Mouse (Mus musculus): ENCODE data around the gene Rab11a. TPM values are rescaled to one million over a fixed set of nuclear protein-coding genes. Genes with fewer than 3 reads are reported as not detected.

Gene Rab11a
- polyA plus RNA-seq, 1 experiment from 2014 or later: 292 TPM

GRCm38 (mm10) chr9:64774883-64775282, 37.3 kb upstream of the Rab11a start:
- Histone ChIP-seq H3K4me1 (ENCODE audit: control insufficient read depth, insufficient read depth, low read length) (peaks cover 5% of the 10 kb centered on the region), H3K27ac (ENCODE audit: low read depth, low read length) (peak overlapping the region; percentile 63; the same call in 1 of the 2 replicates)
- no peak for ATAC-seq (ENCODE audit: insufficient read depth, low FRiP score, low TSS enrichment)

GRCm38 (mm10) chr9:64774411-64774811, 36.9 kb upstream of the Rab11a start:
- WGBS: 28% methylated on average over 5 of the region's 5 CpGs
- H3K27ac ChIP-seq (ENCODE audit: low read depth, low read length): peak overlapping the region; percentile 63; the same call in 1 of the 2 replicates
- no peak overlapping the region for H3K4me2 ChIP-seq (ENCODE audit: low read depth)
- H3K27me3 ChIP-seq (ENCODE audit: control insufficient read depth, insufficient read depth, low read length): no peaks in the 10 kb centered on the region
- no peak overlapping the region for H3K9ac ChIP-seq (ENCODE audit: low read length)
- no peaks in the 10 kb centered on the region for H3K9me3 ChIP-seq (ENCODE audit: control insufficient read depth, low read length)
- no peaks in the 10 kb centered on the region for H3K36me3 ChIP-seq (ENCODE audit: control insufficient read depth, insufficient read depth, low read length)
- ATAC-seq (ENCODE audit: insufficient read depth, low FRiP score, low TSS enrichment) (peak; percentile 41; the same call in 1 of the 2 replicates), DNase-seq (ENCODE audit: low spot score) (peak; percentile 42)
- H3K4me1 ChIP-seq (ENCODE audit: control insufficient read depth, insufficient read depth, low read length): peaks cover 5% of the 10 kb centered on the region
- H3K4me3 ChIP-seq (ENCODE audit: low read depth, low read length): no peak overlapping the region

More at GRCm38 (mm10) chr9:64774883-64775282, 37.3 kb upstream of the Rab11a start:
- WGBS: 79% methylated on average over 2 of the region's 2 CpGs
- DNase-seq (ENCODE audit: low spot score): no peak
- H3K4me2 ChIP-seq (ENCODE audit: low read depth): no peak overlapping the region
- H3K9me3 ChIP-seq (ENCODE audit: control insufficient read depth, low read length): no peaks in the 10 kb centered on the region
- H3K36me3 ChIP-seq (ENCODE audit: control insufficient read depth, insufficient read depth, low read length): no peaks in the 10 kb centered on the region
- no peak overlapping the region for H3K4me3 ChIP-seq (ENCODE audit: low read depth, low read length)
- H3K27me3 ChIP-seq (ENCODE audit: control insufficient read depth, insufficient read depth, low read length): no peaks in the 10 kb centered on the region
- H3K9ac ChIP-seq (ENCODE audit: low read length): no peak overlapping the region

GRCm38 (mm10) chr9:64773936-64774335, 36.4 kb upstream of the Rab11a start:
- no peak for ATAC-seq (ENCODE audit: insufficient read depth, low FRiP score, low TSS enrichment)
- WGBS: 67% methylated on average over 4 of the region's 4 CpGs
- Histone ChIP-seq H3K36me3 (ENCODE audit: control insufficient read depth, insufficient read depth, low read length) (no peaks in the 10 kb centered on the region), H3K27me3 (ENCODE audit: control insufficient read depth, insufficient read depth, low read length) (no peaks in the 10 kb centered on the region), H3K4me3 (ENCODE audit: low read depth, low read length) (no peak overlapping the region), H3K27ac (ENCODE audit: low read depth, low read length) (peak overlapping the region; percentile 63; the same call in 1 of the 2 replicates), H3K9me3 (ENCODE audit: control insufficient read depth, low read length) (no peaks in the 10 kb centered on the region), H3K4me2 (ENCODE audit: low read depth) (no peak overlapping the region), H3K9ac (ENCODE audit: low read length) (no peak overlapping the region), H3K4me1 (ENCODE audit: control insufficient read depth, insufficient read depth, low read length) (peaks cover 5% of the 10 kb centered on the region)
- no peak for DNase-seq (ENCODE audit: low spot score)

- DNase-seq (ENCODE audit: low spot score) (no peak), ATAC-seq (ENCODE audit: insufficient read depth, low FRiP score, low TSS enrichment) (no peak)
- Histone ChIP-seq H3K4me2 (ENCODE audit: low read depth) (no peak overlapping the region), H3K27me3 (ENCODE audit: control insufficient read depth, insufficient read depth, low read length) (no peaks in the 10 kb centered on the region), H3K4me1 (ENCODE audit: control insufficient read depth, insufficient read depth, low read length) (peaks cover 5% of the 10 kb centered on the region), H3K4me3 (ENCODE audit: low read depth, low read length) (no peak overlapping the region), H3K27ac (ENCODE audit: low read depth, low read length) (no peak overlapping the region), H3K36me3 (ENCODE audit: control insufficient read depth, insufficient read depth, low read length) (no peaks in the 10 kb centered on the region), H3K9ac (ENCODE audit: low read length) (no peak overlapping the region), H3K9me3 (ENCODE audit: control insufficient read depth, low read length) (no peaks in the 10 kb centered on the region)
- 73% methylated on average over 8 of the region's 8 CpGs for WGBS
These were observed 35.7 kb upstream of the Rab11a start for GRCm38 (mm10) chr9:64773254-64773653.

- DNase-seq (ENCODE audit: low spot score) (no peak), ATAC-seq (ENCODE audit: insufficient read depth, low FRiP score, low TSS enrichment) (no peak)
- Histone ChIP-seq H3K4me2 (ENCODE audit: low read depth) (no peak overlapping the region), H3K27ac (ENCODE audit: low read depth, low read length) (no peak overlapping the region), H3K4me1 (ENCODE audit: control insufficient read depth, insufficient read depth, low read length) (peaks cover 5% of the 10 kb centered on the region), H3K36me3 (ENCODE audit: control insufficient read depth, insufficient read depth, low read length) (no peaks in the 10 kb centered on the region), H3K9ac (ENCODE audit: low read length) (no peak overlapping the region), H3K4me3 (ENCODE audit: low read depth, low read length) (no peak overlapping the region), H3K27me3 (ENCODE audit: control insufficient read depth, insufficient read depth, low read length) (no peaks in the 10 kb centered on the region), H3K9me3 (ENCODE audit: control insufficient read depth, low read length) (no peaks in the 10 kb centered on the region)
- WGBS: 63% methylated on average over 5 of the region's 5 CpGs
These were observed 33.7 kb upstream of the Rab11a start for GRCm38 (mm10) chr9:64771236-64771635.

- no peak overlapping the region for H3K27ac ChIP-seq (ENCODE audit: low read depth, low read length)
- peaks cover 5% of the 10 kb centered on the region for H3K4me1 ChIP-seq (ENCODE audit: control insufficient read depth, insufficient read depth, low read length)
- H3K4me3 ChIP-seq (ENCODE audit: low read depth, low read length): no peak overlapping the region
- no peak for ATAC-seq (ENCODE audit: insufficient read depth, low FRiP score, low TSS enrichment)
- no peaks in the 10 kb centered on the region for H3K9me3 ChIP-seq (ENCODE audit: control insufficient read depth, low read length)
- 92% methylated on average over 5 of the region's 5 CpGs for WGBS
- no peaks in the 10 kb centered on the region for H3K27me3 ChIP-seq (ENCODE audit: control insufficient read depth, insufficient read depth, low read length)
- DNase-seq (ENCODE audit: low spot score): no peak
- no peaks in the 10 kb centered on the region for H3K36me3 ChIP-seq (ENCODE audit: control insufficient read depth, insufficient read depth, low read length)
- no peak overlapping the region for H3K9ac ChIP-seq (ENCODE audit: low read length)
- no peak overlapping the region for H3K4me2 ChIP-seq (ENCODE audit: low read depth)
These were observed 32.9 kb upstream of the Rab11a start for GRCm38 (mm10) chr9:64770411-64770849.

- WGBS: 92% methylated on average over 6 of the region's 6 CpGs
These were observed 32.4 kb upstream of the Rab11a start for GRCm38 (mm10) chr9:64769911-64770310.

GRCm38 (mm10) chr9:64769066-64769695, 31.6 kb upstream of the Rab11a start:
- DNase-seq (ENCODE audit: low spot score) (peak; percentile 35), ATAC-seq (ENCODE audit: insufficient read depth, low FRiP score, low TSS enrichment) (no peak)
- WGBS: 52% methylated on average over 9 of the region's 9 CpGs
- H3K9ac ChIP-seq (ENCODE audit: low read length): no peak overlapping the region
- H3K36me3 ChIP-seq (ENCODE audit: control insufficient read depth, insufficient read depth, low read length): no peaks in the 10 kb centered on the region
- no peaks in the 10 kb centered on the region for H3K9me3 ChIP-seq (ENCODE audit: control insufficient read depth, low read length)
- no peak overlapping the region for H3K4me3 ChIP-seq (ENCODE audit: low read depth, low read length)
- H3K4me1 ChIP-seq (ENCODE audit: control insufficient read depth, insufficient read depth, low read length): no peaks in the 10 kb centered on the region
- H3K27ac ChIP-seq (ENCODE audit: low read depth, low read length): no peak overlapping the region
- no peaks in the 10 kb centered on the region for H3K27me3 ChIP-seq (ENCODE audit: control insufficient read depth, insufficient read depth, low read length)
- no peak overlapping the region for H3K4me2 ChIP-seq (ENCODE audit: low read depth)

More at GRCm38 (mm10) chr9:64769911-64770310, 32.4 kb upstream of the Rab11a start:
- DNase-seq (ENCODE audit: low spot score): no peak
- Histone ChIP-seq H3K9me3 (ENCODE audit: control insufficient read depth, low read length) (no peaks in the 10 kb centered on the region), H3K27me3 (ENCODE audit: control insufficient read depth, insufficient read depth, low read length) (no peaks in the 10 kb centered on the region), H3K4me2 (ENCODE audit: low read depth) (no peak overlapping the region), H3K9ac (ENCODE audit: low read length) (no peak overlapping the region), H3K27ac (ENCODE audit: low read depth, low read length) (no peak overlapping the region), H3K4me1 (ENCODE audit: control insufficient read depth, insufficient read depth, low read length) (peaks cover 3% of the 10 kb centered on the region), H3K36me3 (ENCODE audit: control insufficient read depth, insufficient read depth, low read length) (no peaks in the 10 kb centered on the region), H3K4me3 (ENCODE audit: low read depth, low read length) (no peak overlapping the region)
- no peak for ATAC-seq (ENCODE audit: insufficient read depth, low FRiP score, low TSS enrichment)

- ATAC-seq (ENCODE audit: insufficient read depth, low FRiP score, low TSS enrichment) (no peak), DNase-seq (ENCODE audit: low spot score) (no peak)
- no peak overlapping the region for H3K4me3 ChIP-seq (ENCODE audit: low read depth, low read length)
- H3K4me2 ChIP-seq (ENCODE audit: low read depth): no peak overlapping the region
- no peaks in the 10 kb centered on the region for H3K9me3 ChIP-seq (ENCODE audit: control insufficient read depth, low read length)
- no peak overlapping the region for H3K27ac ChIP-seq (ENCODE audit: low read depth, low read length)
- H3K4me1 ChIP-seq (ENCODE audit: control insufficient read depth, insufficient read depth, low read length): no peaks in the 10 kb centered on the region
- H3K9ac ChIP-seq (ENCODE audit: low read length): no peak overlapping the region
- H3K36me3 ChIP-seq (ENCODE audit: control insufficient read depth, insufficient read depth, low read length): no peaks in the 10 kb centered on the region
- H3K27me3 ChIP-seq (ENCODE audit: control insufficient read depth, insufficient read depth, low read length): no peaks in the 10 kb centered on the region
- 71% methylated on average over 1 of the region's 1 CpGs for WGBS
These were observed 30.2 kb upstream of the Rab11a start for GRCm38 (mm10) chr9:64767796-64768195.

Measured in neural tube, embryonic 11.5 days (tissue).